Mouse (Mus musculus): ENCODE data around the gene Cbx2. TPM values are rescaled to one million over a fixed set of nuclear protein-coding genes. Genes with fewer than 3 reads are reported as not detected.
A peak's percentile ranks its signal among the peaks of the same experiment; 100 is the strongest.

Gene Cbx2
- polyA plus RNA-seq, 1 experiment, result 10.2 TPM

GRCm38 (mm10) chr11:119079445-119079837, 56.7 kb downstream of the Cbx2 start:
- Histone ChIP-seq H3K79me2 (ENCODE audit: control insufficient read depth, insufficient read depth) (peaks cover 19% of the 10 kb centered on the region), H3K4me3 (no peak overlapping the region), H3K36me3 (ENCODE audit: control insufficient read depth, insufficient read depth) (peaks cover 12% of the 10 kb centered on the region), H3K4me2 (ENCODE audit: low read depth) (no peak overlapping the region), H3K27me3 (ENCODE audit: control insufficient read depth, insufficient read depth, insufficient read length) (no peaks in the 10 kb centered on the region), H3ac (ENCODE audit: control insufficient read depth, insufficient read length) (no peak overlapping the region)
- TF ChIP-seq POLR2AphosphoS2 (IDR thresholded peaks at IDR 0.05; ENCODE audit: insufficient read length, low read depth) (peak; percentile 14), MAX (IDR thresholded peaks at IDR 0.05; ENCODE audit: low read depth) (no peak)

DNA sequence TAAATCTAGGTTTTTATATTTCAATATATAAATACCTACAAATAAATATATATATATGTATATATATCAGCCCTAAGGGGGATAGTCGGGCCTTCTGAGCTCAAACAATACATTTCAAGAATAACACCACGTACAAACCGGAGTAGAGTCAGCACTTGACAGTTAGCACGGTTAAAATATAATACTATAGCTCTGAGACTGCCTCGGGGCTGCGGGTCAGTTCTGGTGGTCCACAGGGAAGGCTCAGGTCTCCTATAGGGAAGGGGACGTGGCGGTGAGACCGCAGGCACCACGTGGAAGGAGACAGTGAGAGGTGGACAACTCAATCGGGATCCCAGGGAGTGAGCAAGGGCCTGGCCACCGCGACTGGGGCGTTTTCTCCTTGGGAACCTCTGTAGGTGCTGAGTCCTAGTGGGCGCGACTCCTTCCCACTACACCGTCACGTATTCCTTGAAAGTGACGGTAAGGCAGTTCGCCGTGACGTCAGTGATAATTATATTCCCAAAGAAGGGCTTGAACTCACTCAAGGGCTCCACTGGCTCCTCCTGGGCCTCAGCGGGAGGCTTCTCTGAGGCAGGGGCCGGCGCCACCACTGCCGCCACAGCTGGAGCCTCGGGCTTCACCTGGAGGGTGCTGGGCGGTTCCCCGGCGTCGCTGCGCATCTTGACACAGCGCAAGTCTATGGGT, 57.8 kb downstream of the Cbx2 start:
- H3ac ChIP-seq (ENCODE audit: control insufficient read depth, insufficient read length), result no peak overlapping the region
- H3K4me2 ChIP-seq (ENCODE audit: low read depth), result no peak overlapping the region
- TF ChIP-seq TCF3 (IDR thresholded peaks at IDR 0.05; ENCODE audit: insufficient read length, low read depth), result no peak
- TF ChIP-seq POLR2AphosphoS2 (IDR thresholded peaks at IDR 0.05; ENCODE audit: insufficient read length, low read depth), result peak; percentile 19
- H3K4me3 ChIP-seq, result no peak overlapping the region
- peaks cover 12% of the 10 kb centered on the region for H3K36me3 ChIP-seq (ENCODE audit: control insufficient read depth, insufficient read depth)
- H3K27me3 ChIP-seq (ENCODE audit: control insufficient read depth, insufficient read depth, insufficient read length), result no peaks in the 10 kb centered on the region
- peaks cover 27% of the 10 kb centered on the region for H3K79me2 ChIP-seq (ENCODE audit: control insufficient read depth, insufficient read depth)

Other genes with a start within 250 kb of the Cbx2 start
- not detected for gene Rbfox3, start 111.4 kb upstream of the Cbx2 start, polyA plus RNA-seq (2012; fragmentation: generic; extraction: Trizol)
- not detected for gene Enpp7, start 34.8 kb upstream of the Cbx2 start, polyA plus RNA-seq (2012; fragmentation: generic; extraction: Trizol)
- gene Cbx8, start 18.0 kb downstream of the Cbx2 start, polyA plus RNA-seq (2012; fragmentation: generic; extraction: Trizol), result 4.9 TPM
- gene Cbx4, start 63.3 kb downstream of the Cbx2 start, polyA plus RNA-seq (2012; fragmentation: generic; extraction: Trizol), result 29.9 TPM
- gene Tbc1d16, start 205.5 kb downstream of the Cbx2 start, polyA plus RNA-seq (2012; fragmentation: generic; extraction: Trizol), result 8.5 TPM
- 0.07 TPM for gene Ccdc40, start 205.6 kb downstream of the Cbx2 start, polyA plus RNA-seq (2012; fragmentation: generic; extraction: Trizol)
- 86.4 TPM for gene Gaa, start 244.9 kb downstream of the Cbx2 start, polyA plus RNA-seq (2012; fragmentation: generic; extraction: Trizol)